Mouse (Mus musculus): ENCODE results near the gene Slc38a3. TPM values are rescaled to one million over a fixed set of nuclear protein-coding genes. Genes with fewer than 3 reads are reported as not detected.

The Slc38a3 gene
- polyA plus RNA-seq, 1 experiment from 2014 or later, result 3.9 TPM

DNA sequence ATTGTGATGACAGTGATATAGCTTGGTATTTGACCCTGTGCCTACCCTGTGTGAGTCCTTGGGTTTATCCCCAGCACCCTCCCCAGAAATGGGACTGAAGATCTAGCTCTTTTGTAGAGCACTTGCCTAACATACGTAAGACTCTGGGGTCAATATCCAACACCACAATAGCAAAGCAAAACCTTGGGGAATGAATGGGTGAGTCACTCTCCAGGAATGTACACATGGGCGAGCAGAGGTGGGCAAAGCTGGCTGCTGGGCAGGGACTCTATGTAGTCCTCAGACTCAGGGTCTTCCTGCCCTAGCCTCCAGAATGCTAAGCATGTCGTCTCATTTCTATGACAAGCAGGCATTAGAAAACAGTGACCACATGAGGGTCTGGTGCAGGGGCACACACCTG lies 20.6 kb downstream of the Slc38a3 start:
- H3K27ac ChIP-seq (ENCODE audit: low read length), result no peak overlapping the region
- no peak overlapping the region for H3K9ac ChIP-seq (ENCODE audit: low read length)
- H3K27me3 ChIP-seq (ENCODE audit: control insufficient read depth, insufficient read depth, low read length), result peaks cover 2% of the 10 kb centered on the region; the same call in 1 of the 2 replicates
- H3K4me2 ChIP-seq (ENCODE audit: low read depth, low read length), result no peak overlapping the region
- H3K36me3 ChIP-seq (ENCODE audit: control insufficient read depth, insufficient read depth), result no peaks in the 10 kb centered on the region
- H3K4me3 ChIP-seq (ENCODE audit: low read length), result no peak overlapping the region
- 47% methylated on average over 3 of the region's 3 CpGs for WGBS
- ATAC-seq (replicated peaks; ENCODE audit: extremely low read depth, insufficient read depth, low FRiP score), result no peak
- H3K4me1 ChIP-seq (ENCODE audit: control insufficient read depth, insufficient read depth, low read length), result peaks cover 14% of the 10 kb centered on the region
- H3K9me3 ChIP-seq (replicated peaks; ENCODE audit: control insufficient read depth, low read length), result no peaks in the 10 kb centered on the region

DNA sequence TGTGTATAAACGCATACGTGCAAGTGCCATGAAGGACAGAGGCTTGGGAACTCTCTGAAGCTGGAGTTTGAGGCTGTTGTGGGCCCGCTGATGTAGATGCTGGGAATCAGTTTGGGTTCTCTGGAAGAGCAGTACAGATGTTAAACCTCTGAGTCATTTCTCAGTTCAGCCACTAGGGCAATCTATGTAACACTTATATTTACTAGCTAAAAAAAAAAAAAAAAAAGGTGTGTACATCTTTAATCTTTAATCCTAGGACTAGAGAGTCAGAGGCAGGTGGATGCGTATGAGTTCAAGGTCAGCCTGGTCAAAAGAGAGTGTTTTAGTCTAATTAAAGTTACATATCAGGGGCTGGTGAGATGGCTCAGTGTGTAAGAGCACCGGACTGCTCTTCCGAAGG lies 22.4 kb downstream of the Slc38a3 start:
- Histone ChIP-seq H3K36me3 (ENCODE audit: control insufficient read depth, insufficient read depth) (no peaks in the 10 kb centered on the region), H3K4me3 (ENCODE audit: low read length) (no peak overlapping the region), H3K27me3 (ENCODE audit: control insufficient read depth, insufficient read depth, low read length) (peaks cover 2% of the 10 kb centered on the region; the same call in 1 of the 2 replicates), H3K27ac (ENCODE audit: low read length) (no peak overlapping the region), H3K9ac (ENCODE audit: low read length) (no peak overlapping the region), H3K4me2 (ENCODE audit: low read depth, low read length) (no peak overlapping the region), H3K9me3 (replicated peaks; ENCODE audit: control insufficient read depth, low read length) (no peaks in the 10 kb centered on the region), H3K4me1 (ENCODE audit: control insufficient read depth, insufficient read depth, low read length) (peaks cover 14% of the 10 kb centered on the region)
- no peak for ATAC-seq (replicated peaks; ENCODE audit: extremely low read depth, insufficient read depth, low FRiP score)
- 80% methylated on average over 6 of the region's 6 CpGs for WGBS

DNA sequence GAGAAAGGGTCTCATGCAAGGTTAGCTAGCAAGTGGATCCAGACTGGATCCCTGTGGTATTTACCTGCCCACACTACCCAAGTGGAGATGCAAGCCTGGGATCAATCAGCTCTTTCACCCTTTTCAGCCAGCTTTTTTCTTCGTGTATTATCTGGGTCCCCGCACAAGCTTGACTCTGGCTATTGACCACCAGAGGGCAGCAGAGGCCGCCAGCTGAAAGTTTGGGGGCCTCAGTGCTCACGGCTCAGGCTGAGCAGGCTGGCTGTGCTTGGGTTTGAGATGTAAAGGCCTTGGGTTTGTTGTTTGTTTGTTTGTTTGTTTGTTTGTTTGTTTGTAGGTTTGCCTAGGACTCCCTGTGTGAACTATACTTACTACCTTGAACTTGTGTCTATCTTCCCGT lies 23.8 kb downstream of the Slc38a3 start:
- peaks cover 10% of the 10 kb centered on the region for H3K4me1 ChIP-seq (ENCODE audit: control insufficient read depth, insufficient read depth, low read length)
- H3K9me3 ChIP-seq (replicated peaks; ENCODE audit: control insufficient read depth, low read length), result no peaks in the 10 kb centered on the region
- ATAC-seq (replicated peaks; ENCODE audit: extremely low read depth, insufficient read depth, low FRiP score), result peak; percentile 61
- H3K9ac ChIP-seq (ENCODE audit: low read length), result no peak overlapping the region; the same call in 1 of the 2 replicates
- peaks cover 2% of the 10 kb centered on the region; the same call in 1 of the 2 replicates for H3K27me3 ChIP-seq (ENCODE audit: control insufficient read depth, insufficient read depth, low read length)
- H3K27ac ChIP-seq (ENCODE audit: low read length), result no peak overlapping the region
- H3K4me2 ChIP-seq (ENCODE audit: low read depth, low read length), result no peak overlapping the region
- 16% methylated on average over 5 of the region's 5 CpGs for WGBS
- H3K4me3 ChIP-seq (ENCODE audit: low read length), result no peak overlapping the region
- no peaks in the 10 kb centered on the region for H3K36me3 ChIP-seq (ENCODE audit: control insufficient read depth, insufficient read depth)

DNA sequence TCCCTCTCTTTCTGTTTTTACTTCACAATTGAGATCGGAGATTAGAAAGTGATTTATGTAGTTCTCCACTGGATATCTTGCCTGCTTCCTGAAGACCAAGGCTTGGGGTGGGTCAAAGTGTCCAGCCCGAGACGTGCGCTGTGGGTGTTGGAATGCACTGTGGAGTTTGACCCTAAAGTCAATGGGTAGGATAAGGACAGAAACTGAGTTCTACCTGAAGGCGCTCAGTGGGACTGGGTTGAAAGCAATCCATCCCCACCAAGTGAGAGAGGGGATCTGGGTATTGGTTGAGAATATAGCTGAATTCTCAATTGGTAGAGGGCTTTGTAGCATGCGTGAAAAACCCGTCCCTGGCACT lies 24.2 kb downstream of the Slc38a3 start:
- H3K27ac ChIP-seq (ENCODE audit: low read length), result no peak overlapping the region
- 41% methylated on average over 7 of the region's 7 CpGs for WGBS
- H3K4me3 ChIP-seq (ENCODE audit: low read length), result peak overlapping the region; percentile 50
- H3K9me3 ChIP-seq (replicated peaks; ENCODE audit: control insufficient read depth, low read length), result no peaks in the 10 kb centered on the region
- peak overlapping the region; percentile 67 for H3K4me2 ChIP-seq (ENCODE audit: low read depth, low read length)
- H3K4me1 ChIP-seq (ENCODE audit: control insufficient read depth, insufficient read depth, low read length), result peaks cover 10% of the 10 kb centered on the region
- H3K36me3 ChIP-seq (ENCODE audit: control insufficient read depth, insufficient read depth), result no peaks in the 10 kb centered on the region
- H3K27me3 ChIP-seq (ENCODE audit: control insufficient read depth, insufficient read depth, low read length), result peaks cover 2% of the 10 kb centered on the region; the same call in 1 of the 2 replicates
- no peak for ATAC-seq (replicated peaks; ENCODE audit: extremely low read depth, insufficient read depth, low FRiP score)
- peak overlapping the region; percentile 60 for H3K9ac ChIP-seq (ENCODE audit: low read length)

DNA sequence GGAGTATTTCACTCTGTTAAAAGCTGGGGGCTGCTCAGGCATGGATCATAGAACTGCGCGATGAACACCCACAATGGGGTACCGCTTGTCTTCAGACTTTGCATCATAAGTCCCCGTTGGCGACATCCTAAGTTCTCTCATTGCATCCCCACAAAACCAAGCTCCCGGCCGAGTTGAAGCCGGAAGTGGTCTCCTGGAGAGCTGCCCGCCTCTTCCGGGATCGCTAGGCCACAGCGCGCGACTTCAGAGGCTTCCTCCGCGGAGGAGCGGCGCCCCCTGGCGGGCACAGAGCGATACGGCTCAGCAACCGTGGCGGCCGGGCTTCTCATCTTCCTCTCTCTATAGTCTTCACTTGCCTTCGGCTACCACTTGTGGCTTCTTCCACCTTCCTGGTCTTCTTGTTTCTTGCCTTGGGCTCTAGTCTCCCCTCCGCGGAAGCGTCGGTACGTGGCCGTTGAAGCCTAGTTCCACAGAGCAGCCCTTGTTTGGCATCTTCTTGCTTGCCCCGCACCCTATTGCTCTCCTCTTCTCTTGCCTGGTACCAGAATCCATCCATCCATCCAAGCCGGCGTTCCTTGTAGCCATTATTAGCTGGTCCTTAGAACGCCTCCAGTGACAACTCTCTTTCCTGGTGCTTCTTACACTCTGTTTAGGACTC lies 24.7 kb downstream of the Slc38a3 start:
- Histone ChIP-seq H3K4me1 (ENCODE audit: control insufficient read depth, insufficient read depth, low read length) (peaks cover 10% of the 10 kb centered on the region), H3K36me3 (ENCODE audit: control insufficient read depth, insufficient read depth) (no peaks in the 10 kb centered on the region), H3K9me3 (replicated peaks; ENCODE audit: control insufficient read depth, low read length) (no peaks in the 10 kb centered on the region), H3K9ac (ENCODE audit: low read length) (peak overlapping the region; percentile 66), H3K4me2 (ENCODE audit: low read depth, low read length) (peak overlapping the region; percentile 67), H3K27me3 (ENCODE audit: control insufficient read depth, insufficient read depth, low read length) (no peaks in the 10 kb centered on the region), H3K4me3 (ENCODE audit: low read length) (peak overlapping the region; percentile 50), H3K27ac (ENCODE audit: low read length) (0 out of 2 replicates have a peak overlapping the region, but pooled peaks have one; percentile 1)
- peak; percentile 77 for ATAC-seq (replicated peaks; ENCODE audit: extremely low read depth, insufficient read depth, low FRiP score)
- 3% methylated on average over 35 of the region's 35 CpGs for WGBS

DNA sequence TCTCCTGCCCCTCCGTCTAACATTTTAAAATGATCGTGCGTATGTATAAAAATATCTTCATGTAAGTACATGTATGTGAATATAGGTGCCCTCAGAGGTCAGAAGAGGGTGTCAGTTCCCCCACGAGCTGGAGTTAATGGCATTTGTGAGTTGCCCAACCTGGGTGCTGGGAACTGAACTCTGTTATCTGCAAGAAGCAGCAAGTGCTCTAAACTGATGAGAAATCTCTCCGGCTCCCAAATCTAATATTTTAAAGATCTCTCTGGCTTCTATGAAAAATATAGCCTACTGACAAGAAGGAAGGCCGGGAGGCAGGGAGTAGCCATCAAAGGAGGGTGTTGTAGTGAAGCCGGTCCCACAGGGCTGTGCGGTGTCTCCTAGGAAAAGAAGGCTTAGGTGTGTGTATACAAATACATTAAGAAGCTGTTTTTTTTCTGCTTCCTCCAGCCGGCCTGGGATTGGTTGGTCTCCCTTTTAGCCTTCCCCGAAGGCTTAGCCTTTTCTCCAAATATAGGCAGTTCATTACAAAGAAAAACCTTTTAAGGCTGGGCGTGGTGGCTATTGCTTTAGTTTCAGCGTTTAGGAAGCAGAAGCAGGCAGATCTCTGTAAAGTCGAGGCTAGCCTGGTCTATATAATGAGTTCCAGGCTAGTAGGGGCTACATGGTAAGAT lies 25.7 kb downstream of the Slc38a3 start:
- H3K9ac ChIP-seq (ENCODE audit: low read length), result no peak overlapping the region
- WGBS, result 92% methylated on average over 13 of the region's 13 CpGs
- no peak overlapping the region for H3K27ac ChIP-seq (ENCODE audit: low read length)
- no peak overlapping the region for H3K4me2 ChIP-seq (ENCODE audit: low read depth, low read length)
- no peaks in the 10 kb centered on the region for H3K36me3 ChIP-seq (ENCODE audit: control insufficient read depth, insufficient read depth)
- H3K27me3 ChIP-seq (ENCODE audit: control insufficient read depth, insufficient read depth, low read length), result no peaks in the 10 kb centered on the region
- no peak overlapping the region for H3K4me3 ChIP-seq (ENCODE audit: low read length)
- H3K9me3 ChIP-seq (replicated peaks; ENCODE audit: control insufficient read depth, low read length), result no peaks in the 10 kb centered on the region
- no peak for ATAC-seq (replicated peaks; ENCODE audit: extremely low read depth, insufficient read depth, low FRiP score)
- H3K4me1 ChIP-seq (ENCODE audit: control insufficient read depth, insufficient read depth, low read length), result peaks cover 10% of the 10 kb centered on the region

DNA sequence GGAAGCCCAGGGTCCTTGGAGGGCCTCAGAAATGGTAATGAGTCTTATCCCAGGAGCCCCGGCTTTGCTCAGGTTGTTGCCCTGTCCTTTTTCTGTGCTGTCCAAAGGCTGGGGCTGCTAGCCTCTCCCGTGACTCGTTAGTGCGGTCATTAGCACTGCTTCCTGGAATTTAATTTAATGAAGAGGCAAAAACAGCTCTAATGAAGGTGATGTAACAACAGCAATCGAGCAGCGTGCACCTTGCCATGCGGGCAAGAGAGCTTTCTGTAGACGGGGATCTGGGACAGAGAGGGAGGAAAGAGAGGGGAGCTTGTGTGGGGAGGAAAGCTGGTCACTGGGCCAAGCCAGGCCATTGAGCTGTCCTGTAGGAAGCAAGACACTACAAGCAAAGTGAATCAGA lies 27.7 kb downstream of the Slc38a3 start:
- H3K9me3 ChIP-seq (replicated peaks; ENCODE audit: control insufficient read depth, low read length), result no peaks in the 10 kb centered on the region
- no peak overlapping the region for H3K4me3 ChIP-seq (ENCODE audit: low read length)
- no peak overlapping the region for H3K4me2 ChIP-seq (ENCODE audit: low read depth, low read length)
- no peak overlapping the region for H3K9ac ChIP-seq (ENCODE audit: low read length)
- H3K36me3 ChIP-seq (ENCODE audit: control insufficient read depth, insufficient read depth), result no peaks in the 10 kb centered on the region
- no peak for ATAC-seq (replicated peaks; ENCODE audit: extremely low read depth, insufficient read depth, low FRiP score)
- WGBS, result 68% methylated on average over 8 of the region's 8 CpGs
- no peaks in the 10 kb centered on the region for H3K27me3 ChIP-seq (ENCODE audit: control insufficient read depth, insufficient read depth, low read length)
- H3K4me1 ChIP-seq (ENCODE audit: control insufficient read depth, insufficient read depth, low read length), result peaks cover 10% of the 10 kb centered on the region
- H3K27ac ChIP-seq (ENCODE audit: low read length), result no peak overlapping the region

DNA sequence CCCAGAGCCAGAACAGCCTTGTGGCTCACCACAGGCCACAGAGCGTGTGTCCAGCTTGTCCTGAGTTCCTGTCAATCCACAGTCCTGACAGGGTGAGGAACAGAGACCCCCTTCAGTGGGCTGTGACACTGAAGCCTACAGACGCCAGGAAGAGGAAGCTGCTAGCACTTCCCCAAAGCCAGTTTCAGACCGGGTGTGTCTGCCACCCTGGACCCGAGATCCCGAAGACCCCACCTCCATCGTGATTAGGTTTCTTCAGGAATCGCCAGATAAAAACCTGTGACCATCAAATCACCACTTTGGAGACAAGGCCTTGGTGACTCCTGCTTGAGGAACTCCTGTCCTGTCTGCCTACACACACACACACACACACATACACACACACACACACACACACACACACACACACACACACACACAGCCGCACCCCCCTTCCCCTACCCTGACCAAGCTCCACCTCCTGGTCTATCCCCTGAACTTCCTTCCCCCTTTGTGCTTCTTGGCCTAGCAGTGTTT lies 29.0 kb downstream of the Slc38a3 start:
- Histone ChIP-seq H3K4me3 (ENCODE audit: low read length) (no peak overlapping the region), H3K27ac (ENCODE audit: low read length) (no peak overlapping the region), H3K9ac (ENCODE audit: low read length) (no peak overlapping the region), H3K27me3 (ENCODE audit: control insufficient read depth, insufficient read depth, low read length) (no peaks in the 10 kb centered on the region), H3K4me2 (ENCODE audit: low read depth, low read length) (no peak overlapping the region), H3K36me3 (ENCODE audit: control insufficient read depth, insufficient read depth) (no peaks in the 10 kb centered on the region), H3K4me1 (ENCODE audit: control insufficient read depth, insufficient read depth, low read length) (peaks cover 14% of the 10 kb centered on the region), H3K9me3 (replicated peaks; ENCODE audit: control insufficient read depth, low read length) (no peaks in the 10 kb centered on the region)
- 28% methylated on average over 8 of the region's 8 CpGs for WGBS
- ATAC-seq (replicated peaks; ENCODE audit: extremely low read depth, insufficient read depth, low FRiP score), result no peak

DNA sequence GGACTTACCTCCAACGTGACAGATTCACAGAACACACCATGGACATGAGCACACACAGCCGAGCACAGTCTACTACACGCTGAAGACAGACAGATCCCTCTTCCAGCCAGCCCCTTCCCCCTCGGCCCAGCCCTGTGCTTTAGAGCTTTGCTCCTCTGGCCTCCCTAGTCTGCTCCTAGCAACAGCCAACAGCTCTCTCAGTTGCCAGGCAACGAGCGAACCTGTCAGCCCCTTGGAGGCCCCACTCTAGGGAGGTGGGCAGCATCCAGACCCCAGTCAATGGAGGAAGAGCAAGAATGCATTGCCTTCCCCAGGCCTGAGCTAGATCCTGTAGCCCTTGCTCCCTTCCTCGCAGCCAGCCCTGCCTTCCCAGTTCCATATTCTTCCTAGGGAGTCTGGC lies 32.3 kb downstream of the Slc38a3 start:
- peaks cover 14% of the 10 kb centered on the region for H3K4me1 ChIP-seq (ENCODE audit: control insufficient read depth, insufficient read depth, low read length)
- H3K36me3 ChIP-seq (ENCODE audit: control insufficient read depth, insufficient read depth), result 0 out of 2 replicates have a peak, but pooled peaks cover under 1% of the 10 kb centered on the region
- no peak overlapping the region for H3K9ac ChIP-seq (ENCODE audit: low read length)
- ATAC-seq (replicated peaks; ENCODE audit: extremely low read depth, insufficient read depth, low FRiP score), result no peak
- no peak overlapping the region for H3K4me3 ChIP-seq (ENCODE audit: low read length)
- H3K27ac ChIP-seq (ENCODE audit: low read length), result no peak overlapping the region
- no peak overlapping the region for H3K4me2 ChIP-seq (ENCODE audit: low read depth, low read length)
- 38% methylated on average over 7 of the region's 7 CpGs for WGBS
- no peaks in the 10 kb centered on the region for H3K9me3 ChIP-seq (replicated peaks; ENCODE audit: control insufficient read depth, low read length)
- no peaks in the 10 kb centered on the region for H3K27me3 ChIP-seq (ENCODE audit: control insufficient read depth, insufficient read depth, low read length)

All from heart, embryonic 16.5 days (tissue).